Comparison of ENCODE assay signal across 1 mouse cellular context in the genomic region with DNA sequence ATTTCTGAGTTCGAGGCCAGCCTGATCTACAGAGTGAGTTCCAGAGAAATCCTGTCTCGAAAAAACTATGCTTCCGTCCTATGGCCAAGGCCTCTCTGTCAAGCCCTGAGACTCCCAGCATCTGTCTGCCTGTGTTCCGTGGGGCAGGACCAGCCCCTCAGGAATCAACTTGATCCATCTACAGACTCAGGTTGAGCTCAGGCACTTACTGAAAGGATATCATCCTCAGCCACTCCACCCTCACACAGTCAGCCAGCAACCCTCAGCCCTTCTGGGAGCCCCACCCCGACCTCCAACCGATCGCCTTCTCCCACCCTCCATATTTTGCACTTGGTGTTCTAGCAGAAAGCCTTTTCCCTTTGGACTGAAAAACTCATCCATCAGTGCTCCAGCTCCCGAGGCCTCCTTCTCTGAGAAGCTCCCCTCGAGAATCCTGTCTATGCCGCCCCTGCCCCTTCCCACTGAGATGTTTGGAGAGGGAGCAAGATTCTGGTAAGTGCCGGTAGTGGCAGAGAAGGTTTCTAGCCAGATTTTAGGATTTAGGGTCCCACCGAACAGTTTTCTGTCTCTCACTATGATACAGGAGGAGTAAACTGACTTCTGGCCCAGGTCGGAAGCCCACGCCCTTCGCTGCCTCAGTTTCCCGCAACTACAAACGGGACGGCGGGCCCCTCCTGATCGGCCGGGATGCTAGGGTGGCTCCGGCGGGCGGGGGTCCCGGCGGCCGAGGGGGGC.
TF ChIP-seq lines count a peak whose summit lies in the region.

No protein-coding gene starts in this region.

TF ChIP-seq in MEL, 35 proteins besides CTCF, POLR2A, EP300 and RAD21 (continued from another document):
- no peak for TF ChIP-seq MAFK (IDR thresholded peaks at IDR 0.05; ENCODE audit: borderline replicate concordance, low read depth, low read length)
- no peak for TF ChIP-seq MAX (IDR thresholded peaks at IDR 0.05; ENCODE audit: low read length)
- no peak for TF ChIP-seq USF2 (IDR thresholded peaks at IDR 0.05; ENCODE audit: borderline replicate concordance in 1 of 2, insufficient read depth in 1 of 2, low read depth in 1 of 2, low read length in 2 of 2)
- TF ChIP-seq TAL1 (IDR thresholded peaks at IDR 0.05; ENCODE audit: low read length), result no peak
- TF ChIP-seq JUND (IDR thresholded peaks at IDR 0.05; ENCODE audit: low read depth, low read length), result no peak
- no peak for TF ChIP-seq ELF1 (IDR thresholded peaks at IDR 0.05; ENCODE audit: low read depth, low read length)
- TF ChIP-seq USF1 (IDR thresholded peaks at IDR 0.05; ENCODE audit: low read depth, low read length), result no peak
- TF ChIP-seq ZKSCAN1 (IDR thresholded peaks at IDR 0.05; ENCODE audit: low read depth, low read length), result no peak
- TF ChIP-seq KAT2A (conservative IDR thresholded peaks at IDR 0.05; ENCODE audit: low read depth, low read length), result no peak
- TF ChIP-seq UBTF (IDR thresholded peaks at IDR 0.05; ENCODE audit: borderline replicate concordance, insufficient read depth, low read depth, low read length), result 0 out of 2 replicates have a peak, but pooled peaks have one; percentile 61
- TF ChIP-seq RCOR1 (IDR thresholded peaks at IDR 0.05; ENCODE audit: low read depth, low read length), result no peak
- no peak for TF ChIP-seq GATA1 (IDR thresholded peaks at IDR 0.05; ENCODE audit: low read depth, low read length)
- no peak for TF ChIP-seq NRF1 (IDR thresholded peaks at IDR 0.05; ENCODE audit: insufficient read depth, low read depth, low read length, poor library complexity, severe bottlenecking)
- TF ChIP-seq GABPA (IDR thresholded peaks at IDR 0.05; ENCODE audit: low read depth, low read length), result no peak
- TF ChIP-seq TBP (IDR thresholded peaks at IDR 0.05; ENCODE audit: low read depth, low read length), result peak; percentile 8; the same call in 1 of the 2 replicates
